Mouse (Mus musculus) lung, embryonic 16.5 days (tissue): Measurements from ENCODE around the gene Stx18. TPM values are rescaled to one million over a fixed set of nuclear protein-coding genes. Genes with fewer than 3 reads are reported as not detected.

Experiments
- ATAC-seq: fragments of 200-750 bp; cut with Nextera tagmentation; 2 replicates; pipeline ENCODE4 v1.8.0; 2017; ENCODE audit warnings: low read depth, mild to moderate bottlenecking, moderate library complexity
- H3K27ac ChIP-seq: fragments of 300-500 bp; sonication (generic); 2 replicates; pipeline ENCODE4 v1.5.1; 2014; ENCODE audit warnings: mild to moderate bottlenecking, control low read depth, low read length
- H3K27me3 ChIP-seq: fragments of 300-500 bp; sonication (generic); 2 replicates; pipeline ENCODE4 v1.6.1; 2014; ENCODE audit warnings: low read depth, low read length, mixed read lengths; ENCODE audit not compliant: control insufficient read depth, insufficient read depth
- H3K36me3 ChIP-seq: fragments of 300-500 bp; sonication (generic); 2 replicates; pipeline ENCODE4 v1.6.1; 2014; ENCODE audit warnings: low read length; ENCODE audit not compliant: control insufficient read depth, insufficient read depth
- H3K4me1 ChIP-seq: fragments of 300-500 bp; sonication (generic); replicated peaks from 2 replicates; pipeline ENCODE4 v1.6.1; 2014; ENCODE audit warnings: low read length, mixed read lengths; ENCODE audit not compliant: control insufficient read depth, insufficient read depth
- H3K4me2 ChIP-seq: fragments of 300-500 bp; sonication (generic); 2 replicates; pipeline ENCODE4 v1.6.1; 2014; ENCODE audit warnings: low read depth, low read length, control low read depth
- H3K4me3 ChIP-seq: fragments of 300-500 bp; sonication (generic); 2 replicates; pipeline ENCODE4 v1.5.1; 2014; ENCODE audit warnings: mild to moderate bottlenecking, low read length, control low read depth
- H3K9ac ChIP-seq: fragments of 300-500 bp; sonication (generic); 2 replicates; pipeline ENCODE4 v1.6.1; 2014; ENCODE audit warnings: low read length, control low read depth
- H3K9me3 ChIP-seq: fragments of 300-500 bp; sonication (generic); 2 replicates; pipeline ENCODE4 v1.6.1; 2016; ENCODE audit warnings: low read length; ENCODE audit not compliant: control insufficient read depth
- WGBS: fragments of 180-500 bp; shearing (Covaris S2); extraction: QIAGEN DNeasy Blood & Tissue Kit; methylation state at CpG from one replicate; pipeline ENCODE4 v1.1.7; 2014; 5-methylcytosine and 5-hydroxymethylcytosine counted together
- polyA plus RNA-seq: library from polyadenylated mRNA; unstranded; fragments of >200 nt; fragmentation: Nextera tagmentation; extraction: Ambion mirVana; gene quantifications from 2 replicates; pipeline ENCODE4 v1.2.1, GENCODE M21; 2015

The Stx18 gene
- polyA plus RNA-seq: 40.4 and 41.3 TPM in 2 replicates

DNA sequence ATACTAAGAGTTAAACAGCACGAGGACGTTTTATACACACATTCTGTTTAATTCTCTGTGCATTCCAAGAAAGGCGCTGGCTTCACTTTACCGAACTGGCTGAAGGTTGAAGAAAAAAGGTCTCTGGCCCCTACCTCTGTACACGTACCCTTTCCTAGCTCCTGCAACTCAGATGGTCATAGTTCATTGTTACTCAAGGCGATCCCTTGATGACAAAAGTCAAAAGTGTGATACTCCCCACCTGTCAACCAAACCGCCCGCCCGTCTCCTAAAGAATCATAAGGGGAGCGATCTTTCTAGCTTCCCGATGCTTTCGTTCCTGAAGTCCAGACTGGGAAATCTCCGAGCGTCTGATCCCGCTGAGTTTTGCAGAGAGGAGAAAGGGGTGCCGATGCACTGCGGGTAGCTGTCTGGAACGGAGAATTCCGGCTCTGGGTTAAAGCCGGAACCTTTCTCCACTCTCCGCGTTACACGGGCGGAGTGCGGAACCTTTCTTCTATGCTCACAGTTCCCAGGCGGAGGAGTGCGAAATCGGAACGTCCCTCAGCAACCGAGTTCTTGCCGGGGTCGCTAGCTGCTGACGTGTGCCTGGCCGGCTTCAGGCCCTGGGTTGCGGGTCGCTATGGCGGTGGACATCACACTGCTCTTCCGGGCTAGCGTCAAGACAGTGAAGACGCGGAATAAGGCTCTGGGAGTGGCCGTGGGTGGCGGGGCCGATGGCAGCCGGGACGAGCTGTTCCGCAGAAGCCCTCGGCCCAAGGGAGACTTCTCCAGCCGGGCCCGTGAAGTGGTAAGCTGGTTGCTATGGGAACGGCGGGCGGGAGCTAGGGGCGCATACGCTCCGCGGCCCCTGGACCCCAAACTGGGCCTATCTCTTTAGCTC lies at the start of gene Stx18:
Gene Stx18 (plus strand): TSS at position 33 of the 883 bp plus-strand sequence.
- Histone ChIP-seq H3K9ac (peak within 1 kb of the TSS; percentile 93), H3K4me1 (peaks cover 9% of the 10 kb centered on the region; the same call in 1 of the 2 replicates), H3K27me3 (no peaks in the 10 kb centered on the region), H3K9me3 (no peaks in the 10 kb centered on the region), H3K4me2 (peak within 1 kb of the TSS; percentile 93), H3K36me3 (0 out of 2 replicates have a peak, but pooled peaks cover 3% of the 10 kb centered on the region), H3K27ac (peak within 1 kb of the TSS; percentile 43; the same call in 1 of the 2 replicates), H3K4me3 (peak within 1 kb of the TSS; percentile 91)
- WGBS: under 1% methylated on average over 57 of the region's 57 CpGs
- ATAC-seq: peak; percentile 97

DNA sequence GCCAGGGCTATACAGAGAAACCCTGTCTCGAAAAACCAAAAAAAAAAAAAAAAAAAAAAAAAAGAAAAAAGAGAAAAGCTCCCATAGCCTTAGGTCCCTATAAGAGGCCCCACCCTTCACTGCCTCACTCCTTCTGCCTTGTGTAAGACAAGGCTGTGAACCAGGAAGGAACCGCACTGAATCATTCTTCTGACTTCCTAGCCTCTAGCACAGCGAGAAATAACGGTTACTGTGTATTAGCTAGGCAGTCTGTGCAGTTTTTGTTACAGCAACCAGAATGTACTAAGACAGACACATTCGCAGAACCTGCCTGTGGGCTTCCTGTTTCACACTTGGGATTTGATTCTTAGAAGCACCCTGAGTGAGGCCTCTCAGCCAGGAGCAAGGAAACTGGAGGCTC lies 46.2 kb upstream of the Stx18 start:
- no peaks in the 10 kb centered on the region for H3K36me3 ChIP-seq
- WGBS: 74% methylated on average over 5 of the region's 5 CpGs
- H3K9me3 ChIP-seq: no peaks in the 10 kb centered on the region
- H3K27me3 ChIP-seq: no peaks in the 10 kb centered on the region
- no peak overlapping the region for H3K27ac ChIP-seq
- no peak for ATAC-seq
- H3K9ac ChIP-seq: no peak overlapping the region
- H3K4me2 ChIP-seq: no peak overlapping the region
- H3K4me1 ChIP-seq: no peaks in the 10 kb centered on the region
- no peak overlapping the region for H3K4me3 ChIP-seq

- Histone ChIP-seq H3K4me2 (no peak overlapping the region), H3K4me1 (no peaks in the 10 kb centered on the region), H3K36me3 (no peaks in the 10 kb centered on the region), H3K9me3 (no peaks in the 10 kb centered on the region), H3K9ac (no peak overlapping the region), H3K27ac (no peak overlapping the region), H3K27me3 (no peaks in the 10 kb centered on the region), H3K4me3 (no peak overlapping the region)
- WGBS: 61% methylated on average over 2 of the region's 2 CpGs
- ATAC-seq: no peak
Measured at GRCm38 (mm10) chr5:37998805-37999204, 39.7 kb upstream of the Stx18 start.

GRCm38 (mm10) chr5:38002573-38002972 lies 36.0 kb upstream of the Stx18 start:
- no peak for ATAC-seq

GRCm38 (mm10) chr5:38004746-38005145 lies 33.8 kb upstream of the Stx18 start:
- no peak overlapping the region for H3K4me2 ChIP-seq
- no peaks in the 10 kb centered on the region for H3K27me3 ChIP-seq
- H3K4me3 ChIP-seq: no peak overlapping the region
- no peaks in the 10 kb centered on the region for H3K36me3 ChIP-seq
- ATAC-seq: no peak
- WGBS: 80% methylated on average over 5 of the region's 5 CpGs
- no peaks in the 10 kb centered on the region for H3K9me3 ChIP-seq
- H3K4me1 ChIP-seq: no peaks in the 10 kb centered on the region
- no peak overlapping the region for H3K27ac ChIP-seq
- no peak overlapping the region for H3K9ac ChIP-seq

More at GRCm38 (mm10) chr5:38002573-38002972, 36.0 kb upstream of the Stx18 start:
- Histone ChIP-seq H3K9me3 (no peaks in the 10 kb centered on the region), H3K36me3 (no peaks in the 10 kb centered on the region), H3K27me3 (no peaks in the 10 kb centered on the region), H3K27ac (no peak overlapping the region), H3K9ac (no peak overlapping the region), H3K4me1 (no peaks in the 10 kb centered on the region), H3K4me2 (no peak overlapping the region), H3K4me3 (no peak overlapping the region)
- WGBS: 60% methylated on average over 4 of the region's 4 CpGs

- Histone ChIP-seq H3K4me1 (no peaks in the 10 kb centered on the region), H3K4me2 (no peak overlapping the region), H3K4me3 (no peak overlapping the region), H3K27ac (no peak overlapping the region), H3K36me3 (no peaks in the 10 kb centered on the region), H3K9me3 (no peaks in the 10 kb centered on the region), H3K9ac (no peak overlapping the region), H3K27me3 (no peaks in the 10 kb centered on the region)
- no peak for ATAC-seq
- WGBS: 62% methylated on average over 17 of the region's 17 CpGs
Measured at GRCm38 (mm10) chr5:38006415-38007347, 31.9 kb upstream of the Stx18 start.

- Histone ChIP-seq H3K27ac (no peak overlapping the region), H3K4me2 (no peak overlapping the region), H3K36me3 (no peaks in the 10 kb centered on the region), H3K4me3 (no peak overlapping the region), H3K27me3 (no peaks in the 10 kb centered on the region), H3K4me1 (no peaks in the 10 kb centered on the region), H3K9me3 (no peaks in the 10 kb centered on the region), H3K9ac (no peak overlapping the region)
- WGBS: 76% methylated on average over 4 of the region's 4 CpGs
- no peak for ATAC-seq
Measured at GRCm38 (mm10) chr5:38009071-38009470, 29.5 kb upstream of the Stx18 start.

DNA sequence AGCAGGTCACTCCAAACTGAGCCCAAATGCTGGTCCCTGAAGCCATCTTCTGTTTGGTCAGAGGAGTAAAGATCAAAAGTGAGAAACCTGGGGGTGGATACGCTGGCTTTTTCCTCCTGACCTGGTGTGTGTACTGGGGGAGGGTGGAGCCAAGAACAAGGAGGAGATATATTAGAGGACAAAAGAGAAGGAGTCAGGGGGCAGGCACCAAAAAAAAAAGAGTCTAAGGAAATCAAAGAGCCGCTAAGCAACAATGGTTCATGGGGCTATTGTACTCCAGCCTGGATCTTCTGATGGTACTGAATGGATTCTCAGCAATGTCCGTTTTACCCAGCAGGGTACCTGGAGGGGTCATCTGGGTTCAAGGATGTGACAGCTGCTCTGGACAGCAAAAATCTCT lies 23.6 kb upstream of the Stx18 start:
- Histone ChIP-seq H3K9me3 (no peaks in the 10 kb centered on the region), H3K27me3 (no peaks in the 10 kb centered on the region), H3K4me3 (no peak overlapping the region), H3K27ac (no peak overlapping the region), H3K4me2 (no peak overlapping the region), H3K4me1 (no peaks in the 10 kb centered on the region), H3K36me3 (no peaks in the 10 kb centered on the region), H3K9ac (no peak overlapping the region)
- no peak for ATAC-seq
- 66% methylated on average over 3 of the region's 3 CpGs for WGBS

- H3K9ac ChIP-seq: no peak overlapping the region
- no peak overlapping the region for H3K27ac ChIP-seq
- no peaks in the 10 kb centered on the region for H3K4me1 ChIP-seq
- no peak for ATAC-seq
- H3K9me3 ChIP-seq: no peaks in the 10 kb centered on the region
- no peak overlapping the region for H3K4me2 ChIP-seq
- H3K4me3 ChIP-seq: no peak overlapping the region
- H3K36me3 ChIP-seq: no peaks in the 10 kb centered on the region
- H3K27me3 ChIP-seq: no peaks in the 10 kb centered on the region
- WGBS: 74% methylated on average over 3 of the region's 3 CpGs
Measured at GRCm38 (mm10) chr5:38016945-38017344, 21.6 kb upstream of the Stx18 start.
